Mouse (Mus musculus) spleen, postnatal 4 days (tissue): ENCODE measurements around the gene Odf3l2.

Experiments
- DNase-seq, 2 experiments: peaks; one replicate each; pipeline ENCODE4 v3.0.0; 2022; ENCODE audit warnings: low spot score in 2 of 2

Odf3l2 gene

GRCm38 (mm10) chr10:79645711-79646110 is at the start of gene Odf3l2:
Gene Odf3l2 (minus strand): TSS chr10:79645738.
- no peak for DNase-seq

GRCm38 (mm10) chr10:79694379-79694655 is 48.8 kb upstream of the Odf3l2 start:
- no peak for DNase-seq

DNA sequence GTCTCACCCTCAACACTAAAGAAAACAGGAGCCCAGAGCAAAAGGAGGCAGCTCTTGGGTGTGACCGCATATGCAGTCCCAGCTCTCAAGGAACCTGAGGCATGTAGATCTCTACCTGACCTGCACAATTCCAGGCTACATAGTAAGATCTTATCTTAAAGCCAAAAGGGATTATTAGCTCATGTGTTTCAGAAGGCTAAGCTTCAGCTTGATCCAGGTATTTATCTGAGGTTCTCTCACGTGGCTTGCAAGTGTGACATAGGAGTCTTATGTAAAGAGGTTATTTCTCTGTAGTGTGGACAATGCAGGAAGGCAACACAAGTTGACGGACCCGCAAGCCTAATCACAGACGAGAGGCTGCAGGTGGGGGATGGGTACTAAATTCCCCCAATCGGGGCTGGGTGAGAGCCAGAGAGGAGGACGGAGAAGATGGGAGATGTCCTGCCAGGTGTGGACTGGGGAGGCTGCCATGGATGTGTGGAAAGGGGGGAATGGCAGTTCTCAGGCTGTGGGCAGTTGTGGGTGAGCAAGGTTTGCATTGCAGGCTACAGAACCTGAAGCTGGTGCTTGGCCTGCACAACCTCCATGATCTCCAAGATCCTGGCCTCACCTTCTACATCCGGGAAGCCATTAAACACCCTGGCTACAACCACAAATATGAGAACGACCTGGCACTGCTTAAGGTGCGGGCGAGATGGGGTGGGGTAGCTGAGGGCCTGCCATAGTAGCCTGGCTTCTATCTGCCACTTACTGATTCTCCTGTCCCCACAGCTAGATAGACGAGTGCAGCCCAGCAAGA is 48.2 kb upstream of the Odf3l2 start:
- peak in 1 of 2 experiments; percentile 61 for DNase-seq

DNA sequence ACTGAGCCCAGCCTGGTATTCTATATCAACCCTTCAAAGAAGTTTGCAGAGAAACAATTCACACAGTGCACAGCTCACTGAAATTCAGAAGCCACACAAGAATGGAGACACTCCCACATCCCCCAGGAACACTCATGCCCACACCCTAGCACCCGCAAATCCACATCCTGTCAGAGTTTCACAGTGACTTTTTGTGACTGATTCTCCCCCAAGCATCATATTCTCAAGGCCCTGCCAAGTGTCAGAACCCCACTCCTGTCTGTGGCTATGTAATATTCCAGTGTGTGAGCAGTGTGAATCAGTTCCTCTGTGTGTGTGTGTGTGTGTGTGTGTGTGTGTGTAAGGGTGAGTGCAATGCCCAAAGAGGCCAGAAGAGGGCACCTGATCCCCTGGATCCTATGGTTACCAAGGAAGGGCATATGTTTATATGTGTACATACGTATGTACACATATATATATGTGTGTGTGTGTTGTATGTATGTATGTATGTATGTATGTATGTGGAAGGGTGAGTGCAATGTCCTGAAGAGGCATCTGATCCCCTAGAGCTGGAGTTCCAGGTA is 46.5 kb upstream of the Odf3l2 start:
- DNase-seq = peak in 1 of 2 experiments; percentile 64

DNA sequence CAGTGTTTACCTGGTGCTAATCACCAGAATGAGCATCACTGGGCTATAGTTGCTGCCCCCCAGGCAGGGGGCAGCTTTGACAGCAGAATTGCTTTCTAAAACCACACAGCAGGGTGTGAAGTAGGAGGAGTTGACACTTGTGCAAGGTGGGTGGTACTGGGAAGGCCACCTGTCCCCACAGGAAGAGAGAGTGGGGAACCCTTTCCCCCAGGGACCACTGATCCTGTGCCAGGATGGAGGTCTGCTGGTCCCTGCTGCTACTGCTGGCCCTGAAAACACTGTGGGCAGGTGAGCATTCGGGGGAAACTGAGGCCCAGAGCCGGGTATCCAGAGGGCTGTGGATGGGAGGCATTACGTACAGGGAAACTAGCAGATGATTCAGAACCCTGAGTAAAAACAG is 43.6 kb upstream of the Odf3l2 start:
- DNase-seq = peak in 1 of 2 experiments; percentile 62

GRCm38 (mm10) chr10:79688720-79689119 is 43.2 kb upstream of the Odf3l2 start, which contains the start of gene Gzmm:
Gene Gzmm (plus strand): TSS chr10:79689020.
- no peak for DNase-seq

DNA sequence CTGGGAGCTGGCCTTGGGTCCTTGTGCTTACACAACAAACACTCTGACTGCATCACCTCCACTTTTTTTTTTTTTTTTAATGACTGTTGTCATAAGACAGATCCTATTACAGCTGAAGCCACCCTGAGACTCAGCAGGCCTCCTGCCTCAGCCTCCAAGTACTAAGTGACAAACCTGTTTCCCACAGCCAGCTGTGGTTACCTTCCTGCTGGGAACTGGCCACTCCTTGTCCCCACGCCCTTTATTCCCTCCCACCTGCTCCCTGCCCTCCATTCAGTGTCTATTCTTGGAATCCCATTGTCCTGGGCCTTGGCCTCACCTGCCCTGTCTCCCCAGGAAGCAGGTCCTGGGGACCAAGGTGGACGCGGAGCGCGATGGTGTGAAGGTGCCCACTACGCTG is 42.0 kb upstream of the Odf3l2 start:
- DNase-seq = no peak

DNA sequence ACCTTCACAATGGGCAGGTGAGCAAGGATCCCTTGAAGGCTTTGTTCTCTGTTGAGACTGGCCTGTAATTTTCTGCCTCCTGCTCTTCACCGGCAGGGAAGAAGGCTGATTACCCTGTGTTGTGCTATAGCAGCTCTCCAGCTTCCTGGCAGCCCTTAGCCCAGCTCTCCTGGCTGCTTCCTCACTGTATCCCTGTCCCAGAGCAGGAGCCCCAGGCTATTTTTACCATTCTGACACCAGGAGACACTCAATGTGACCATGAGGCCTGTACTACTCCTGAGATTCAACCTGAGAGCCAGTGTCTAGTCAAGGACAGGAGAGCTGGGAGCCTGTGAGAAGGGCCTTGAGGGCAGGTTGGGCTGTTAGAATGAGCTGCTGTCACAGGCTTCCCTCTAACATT is 41.2 kb upstream of the Odf3l2 start:
- DNase-seq = no peak

DNA sequence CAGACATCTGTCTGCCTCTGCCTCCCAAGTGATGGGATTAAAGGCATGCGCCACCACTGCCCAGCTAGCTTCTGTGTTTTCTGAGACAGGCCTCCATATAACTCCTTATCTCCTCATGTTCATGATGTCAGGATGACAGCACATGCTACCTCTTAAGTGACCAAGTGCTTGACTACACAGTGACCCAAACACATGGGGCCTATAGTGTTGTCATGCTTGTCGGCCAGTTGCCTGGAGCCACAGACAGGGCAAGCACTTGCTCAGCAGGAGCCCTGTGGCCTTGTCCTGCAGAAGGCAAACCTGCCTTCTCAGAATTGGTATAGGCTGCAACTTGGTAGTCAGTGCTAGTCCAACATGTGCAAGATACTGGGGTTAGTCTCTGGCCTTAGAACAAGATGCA is 40.7 kb upstream of the Odf3l2 start:
- no peak for DNase-seq

DNA sequence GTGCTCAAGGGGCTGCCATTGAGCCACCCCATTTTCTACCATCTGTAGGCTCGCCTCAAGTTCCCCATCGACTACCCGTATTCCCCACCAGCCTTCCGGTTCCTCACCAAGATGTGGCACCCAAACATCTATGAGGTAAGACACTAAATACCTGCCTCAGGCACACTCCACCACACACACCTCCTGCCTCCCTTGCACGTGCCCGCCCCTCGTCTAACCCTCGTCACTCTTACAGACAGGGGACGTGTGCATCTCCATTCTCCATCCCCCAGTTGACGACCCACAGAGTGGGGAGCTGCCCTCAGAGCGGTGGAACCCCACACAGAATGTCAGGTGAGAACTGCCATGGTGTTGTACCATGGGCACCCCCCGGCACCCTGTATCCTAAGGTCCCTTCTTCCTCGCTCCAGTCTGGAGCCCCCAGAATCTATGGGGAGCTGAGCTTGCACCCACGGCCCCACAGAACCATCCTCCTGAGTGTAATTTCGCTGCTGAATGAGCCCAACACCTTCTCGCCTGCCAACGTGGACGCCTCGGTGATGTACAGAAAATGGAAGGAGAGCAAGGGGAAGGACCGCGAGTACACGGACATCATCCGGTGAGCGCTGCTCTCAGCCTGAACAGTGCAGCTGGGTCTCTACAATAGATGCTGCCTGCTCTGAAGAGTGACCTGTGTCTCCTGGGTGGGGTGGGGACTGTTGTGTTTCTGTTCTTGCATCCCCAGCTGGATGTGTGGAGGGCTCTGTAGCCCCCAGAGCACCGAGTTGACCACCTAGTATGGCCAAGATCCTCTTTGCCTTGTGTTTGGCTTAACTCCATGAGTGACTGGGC is 39.4 kb upstream of the Odf3l2 start:
- DNase-seq = peak in 1 of 2 experiments; percentile 61

GRCm38 (mm10) chr10:79683726-79684640 is 38.4 kb upstream of the Odf3l2 start:
- DNase-seq = no peak

DNA sequence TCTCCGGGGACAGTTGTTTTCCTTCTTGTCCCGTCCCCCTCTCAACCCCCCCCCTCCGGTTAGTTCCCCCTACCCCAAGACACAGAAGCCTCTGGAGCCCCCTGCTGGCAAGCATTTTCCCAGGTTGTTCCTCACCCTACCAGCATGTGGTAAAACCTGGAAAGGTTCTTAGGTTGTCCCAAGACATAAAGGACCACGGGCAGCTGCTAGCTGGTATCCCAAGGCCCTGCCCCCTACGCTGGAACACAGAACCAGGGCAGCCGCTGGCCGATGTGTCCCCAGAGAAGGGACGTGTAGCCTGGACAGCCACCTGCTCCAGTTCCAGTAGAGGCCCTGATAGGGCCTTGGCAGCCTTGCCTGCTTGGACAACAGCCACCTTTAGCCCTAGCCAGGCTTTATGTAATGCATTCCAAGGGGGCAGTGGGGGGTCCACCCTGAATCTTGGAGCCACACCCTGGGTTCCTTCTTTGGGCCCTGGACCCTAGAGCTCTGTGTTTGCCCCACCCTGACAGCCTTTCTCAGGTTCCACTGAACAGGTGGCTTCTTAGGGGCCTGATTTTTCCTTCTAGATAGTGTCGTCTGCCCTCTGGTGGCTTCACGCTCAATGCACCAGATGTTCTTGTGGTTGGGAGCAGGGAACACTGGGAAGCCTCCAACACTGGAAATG is 37.5 kb upstream of the Odf3l2 start:
- DNase-seq = peak; percentile 70 to 86

DNA sequence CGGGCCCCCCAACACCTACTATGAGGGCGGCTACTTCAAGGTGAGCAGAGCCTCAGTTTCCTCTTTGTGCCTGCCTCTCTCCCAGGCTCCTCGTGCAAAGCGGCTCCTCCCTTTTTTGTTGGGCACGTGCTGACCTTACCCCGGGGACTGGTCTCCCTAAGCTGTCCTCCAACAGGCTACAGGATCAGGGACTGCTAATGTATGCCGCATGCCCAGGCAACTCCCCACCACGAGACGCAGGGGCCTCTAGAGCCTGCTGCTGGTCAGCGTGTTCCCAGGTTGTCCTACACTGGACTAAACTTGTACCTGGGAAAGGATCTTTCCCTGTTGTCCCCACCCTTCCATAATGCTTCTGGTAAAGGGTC is 37.0 kb upstream of the Odf3l2 start:
- DNase-seq = peak; percentile 49 to 75

DNA sequence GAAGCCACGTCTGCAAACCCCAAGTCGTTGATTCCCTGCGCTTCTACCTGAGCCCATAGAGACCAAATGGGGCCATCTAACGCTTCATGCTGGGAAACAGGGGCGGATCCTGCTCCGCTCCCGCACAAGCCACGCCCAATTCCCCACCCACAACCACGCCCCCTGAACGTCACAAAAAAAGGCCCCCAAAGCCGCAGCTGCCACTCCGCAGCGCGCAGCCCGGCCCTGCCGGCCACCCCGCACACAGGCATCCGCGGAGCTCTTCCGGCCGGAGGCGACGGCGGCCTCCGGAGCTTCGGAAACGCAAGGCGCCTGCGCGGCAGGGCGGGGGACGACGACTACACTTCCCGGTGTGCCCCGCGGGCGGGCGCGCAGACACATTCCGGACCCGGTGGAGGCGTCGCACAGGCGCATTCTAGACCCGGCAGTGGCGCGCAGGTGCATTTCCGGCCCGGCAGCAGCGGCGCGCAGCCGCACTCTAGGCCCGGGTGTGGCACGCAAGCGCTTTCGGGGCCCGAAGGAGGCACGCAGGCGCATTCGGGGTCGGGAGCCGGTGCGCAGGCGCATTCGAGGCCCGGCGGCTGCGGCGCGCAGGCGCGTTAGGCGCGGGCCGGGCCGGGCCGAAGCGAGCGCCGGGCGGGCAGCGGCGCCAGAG is 36.2 kb upstream of the Odf3l2 start, which contains the start of gene Cdc34:
Cdc34 (plus strand) TSS at position 605 of the 655 bp plus-strand sequence.
- DNase-seq = peak; percentile 98 to 100

DNA sequence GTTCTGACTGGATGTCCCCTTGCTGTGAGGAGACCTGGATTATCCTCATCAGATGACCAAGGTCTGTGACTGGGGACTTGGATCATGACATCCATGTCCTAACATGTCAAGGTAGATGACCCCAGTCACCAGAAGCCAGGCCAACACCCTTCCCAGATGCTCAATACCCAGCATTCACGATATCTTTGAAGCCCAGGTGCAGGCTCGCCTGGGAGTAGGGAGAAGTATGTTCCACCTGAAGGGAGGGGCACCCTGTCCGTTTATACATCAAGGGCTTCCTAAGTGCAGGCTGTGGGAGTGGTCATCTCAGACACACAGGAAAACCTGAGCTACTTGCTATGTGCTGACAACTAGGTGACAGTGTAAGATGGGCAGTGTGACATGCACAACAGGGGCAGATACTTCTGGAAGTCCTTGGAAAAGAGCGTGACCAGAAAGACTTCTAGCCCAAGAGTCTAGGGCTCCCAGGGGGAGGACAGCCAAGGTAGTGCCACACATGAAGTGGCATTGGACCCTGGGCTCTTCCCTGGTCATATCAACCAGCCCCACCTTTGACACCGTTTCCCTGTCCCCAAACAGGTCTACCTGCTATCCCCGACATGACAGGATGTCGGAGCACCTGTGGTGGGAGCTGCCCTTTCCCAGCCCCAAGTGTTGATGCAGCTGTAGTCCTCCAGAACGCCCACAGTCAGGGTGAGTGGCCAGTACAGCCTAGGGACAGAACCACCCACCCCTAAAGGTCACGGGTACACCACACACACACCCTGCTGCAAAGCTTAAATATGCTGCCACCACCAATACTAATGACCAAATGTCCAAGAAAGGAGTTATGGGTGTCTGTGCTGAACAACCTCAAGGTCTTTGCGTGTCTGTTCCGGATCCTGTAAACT is 35.3 kb upstream of the Odf3l2 start:
- DNase-seq = peak in 1 of 2 experiments; percentile 72

DNA sequence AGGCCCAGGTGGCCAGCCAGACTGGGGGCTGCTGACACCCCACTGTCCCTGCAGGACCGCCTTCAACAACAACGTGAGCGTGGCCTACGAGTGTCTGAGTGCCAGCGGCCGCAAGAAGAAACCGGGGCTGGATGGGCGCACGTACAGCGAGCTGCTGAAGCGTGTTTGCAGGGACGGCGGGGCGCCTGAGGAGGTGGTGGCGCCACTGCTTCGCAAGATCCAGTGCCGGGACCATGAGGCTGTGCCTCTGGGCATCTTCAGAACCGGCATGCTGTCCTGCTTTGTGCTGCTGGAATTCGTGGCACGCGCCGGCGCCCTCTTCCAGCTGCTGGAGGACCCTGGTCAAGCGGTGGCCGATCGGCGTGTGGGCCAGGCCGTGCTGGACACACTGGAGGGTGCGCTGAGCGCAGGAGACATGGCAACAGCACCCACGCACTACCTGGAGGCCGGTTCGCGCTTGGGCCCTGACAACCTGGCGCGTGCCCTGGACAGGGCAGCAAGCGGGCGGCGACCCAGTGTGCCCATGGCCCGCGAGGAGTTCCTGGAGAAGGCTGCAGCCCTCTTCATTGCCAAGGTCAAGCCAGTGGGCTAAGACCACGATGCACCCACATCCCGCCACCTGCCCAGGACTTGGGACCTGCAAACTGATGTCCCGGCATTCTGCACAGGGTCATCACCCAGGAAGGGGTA is 30.0 kb upstream of the Odf3l2 start:
- no peak for DNase-seq

DNA sequence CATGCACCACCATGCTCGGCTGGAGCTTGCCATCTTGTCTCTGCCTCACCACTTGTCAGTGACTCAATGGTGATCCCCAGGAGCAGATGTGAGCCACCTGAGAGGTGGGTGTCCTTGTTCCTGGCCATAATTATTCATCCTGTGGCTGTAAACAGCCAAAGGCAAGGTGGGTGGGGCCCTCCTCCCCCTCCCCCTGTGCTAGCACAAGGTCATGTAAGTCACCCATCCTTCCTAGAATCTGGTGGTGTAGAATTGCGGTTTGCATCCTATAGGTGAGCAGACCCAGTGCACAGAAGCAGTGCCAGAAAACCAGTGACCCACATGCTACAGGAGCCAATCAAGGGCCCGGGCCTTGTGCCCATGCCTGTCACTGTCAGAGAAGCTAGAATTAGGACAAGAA is 27.5 kb upstream of the Odf3l2 start:
- DNase-seq = no peak

- no peak for DNase-seq
Observed at GRCm38 (mm10) chr10:79672088-79672455, 26.5 kb upstream of the Odf3l2 start.
